Mouse (Mus musculus): ENCODE measurements around the gene Traf3.

- TF ChIP-seq CTCF (IDR thresholded peaks at IDR 0.05; ENCODE audit: low read depth, low read length) (no peak), POLR2A (IDR thresholded peaks at IDR 0.05; ENCODE audit: insufficient read depth, low read length) (no peak)
These were observed 41.4 kb upstream of the Traf3 start for GRCm38 (mm10) chr12:111124601-111125260.
